Mouse (Mus musculus): Measurements from ENCODE around the gene Rpap1.

DNA sequence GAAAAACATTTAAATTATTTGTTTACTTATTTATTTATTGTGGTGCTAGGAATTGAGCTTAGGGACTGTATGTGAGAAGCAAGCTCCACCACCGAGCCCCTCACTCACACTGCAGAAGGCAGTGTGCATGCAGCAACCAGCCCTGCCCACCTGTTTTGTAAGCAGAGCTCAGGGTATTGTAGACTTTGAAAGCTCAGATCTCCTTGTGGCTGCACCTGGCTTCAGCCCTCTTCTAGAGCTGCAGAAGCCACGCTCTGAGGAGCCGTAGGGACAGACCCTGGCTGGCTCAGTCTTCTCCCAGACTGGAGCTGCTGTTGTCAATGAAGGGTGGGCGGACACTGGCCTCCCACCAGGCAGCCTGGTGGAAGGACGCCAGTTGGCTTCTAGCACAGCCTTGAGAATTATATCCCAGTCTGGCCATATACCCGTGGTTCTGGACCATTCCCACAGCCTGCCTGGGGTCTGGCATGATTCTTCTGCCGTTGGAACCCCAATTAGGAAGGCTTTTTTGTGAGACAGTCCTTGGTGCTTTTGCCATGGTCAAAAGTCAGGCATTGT, 27.1 kb upstream of the Rpap1 start:
- TF ChIP-seq CTCF (conservative IDR thresholded peaks at IDR 0.05; ENCODE audit: insufficient read depth, insufficient read length, low read depth, low read length) (no peak), POLR2A (IDR thresholded peaks at IDR 0.05; ENCODE audit: low read depth, low read length) (no peak)

Measured in kidney, adult 2 months (tissue).